In genomic region chr1:80240017-80240660, GRCm38 (mm10) we compare ENCODE assay signal across 9 mouse cellular contexts. TPM values are rescaled to one million over a fixed set of nuclear protein-coding genes. Genes with fewer than 3 reads are reported as not detected.
DNase-seq lines count a peak whose midpoint lies in the region; ATAC-seq lines count a peak whose summit lies in the region.
"Had no signal": no experiment of that assay in that cellular context is flagged by ENCODE, and none has a peak within 500 bp of the region (broad histone marks: within the 10 kb centered on the region; RNA-seq: fewer than 3 reads in every experiment).

No protein-coding gene starts in this region.

- no peaks in the 10 kb centered on the region for H3K9me3 ChIP-seq in kidney, embryonic 14.5 days (ENCODE audit: control insufficient read depth, low read length)
- no peaks in the 10 kb centered on the region for H3K9me3 ChIP-seq in embryonic facial prominence, embryonic 12.5 days
- no peaks in the 10 kb centered on the region for H3K9me3 ChIP-seq in neural tube, embryonic 12.5 days

- DNase-seq in kidney, postnatal 10 days = no peak
- peak; percentile 36 for DNase-seq in R1 (ENCODE audit: low read depth, low spot score)
- DNase-seq in cerebellum, adult 8-10 months = no peak
- DNase-seq: heart, postnatal 14 days; lung, embryonic 14.5 days had no signal

- H3K27ac ChIP-seq in kidney, embryonic 14.5 days (ENCODE audit: low read depth, low read length) = no peak overlapping the region
- H3K27ac ChIP-seq in embryonic facial prominence, embryonic 12.5 days = no peak overlapping the region
- H3K27ac ChIP-seq in neural tube, embryonic 12.5 days = no peak overlapping the region

- no peaks in the 10 kb centered on the region for H3K27me3 ChIP-seq in kidney, embryonic 14.5 days (ENCODE audit: control insufficient read depth, insufficient read depth, low read length)
- H3K27me3 ChIP-seq in embryonic facial prominence, embryonic 12.5 days = no peaks in the 10 kb centered on the region
- H3K27me3 ChIP-seq in neural tube, embryonic 12.5 days (replicated peaks) = no peaks in the 10 kb centered on the region

- H3K4me1 ChIP-seq in kidney, embryonic 14.5 days (ENCODE audit: control insufficient read depth, insufficient read depth, low read length) = peaks cover 5% of the 10 kb centered on the region; the same call in 1 of the 2 replicates
- H3K4me1 ChIP-seq in embryonic facial prominence, embryonic 12.5 days = no peaks in the 10 kb centered on the region
- 0 out of 2 replicates have a peak, but pooled peaks cover 12% of the 10 kb centered on the region for H3K4me1 ChIP-seq in neural tube, embryonic 12.5 days

- H3K36me3 ChIP-seq in kidney, embryonic 14.5 days (ENCODE audit: control insufficient read depth, insufficient read depth, low read length) = no peaks in the 10 kb centered on the region
- no peaks in the 10 kb centered on the region for H3K36me3 ChIP-seq in embryonic facial prominence, embryonic 12.5 days
- no peaks in the 10 kb centered on the region for H3K36me3 ChIP-seq in neural tube, embryonic 12.5 days

- WGBS in kidney, embryonic 14.5 days = 23% methylated on average over 12 of the region's 12 CpGs
- 28% methylated on average over 12 of the region's 12 CpGs for WGBS in embryonic facial prominence, embryonic 12.5 days
- WGBS in neural tube, embryonic 12.5 days = 29% methylated on average over 12 of the region's 12 CpGs

- H3K9ac ChIP-seq in kidney, embryonic 14.5 days (ENCODE audit: low read depth, low read length) = no peak overlapping the region
- H3K9ac ChIP-seq in embryonic facial prominence, embryonic 12.5 days = no peak overlapping the region
- H3K9ac ChIP-seq in neural tube, embryonic 12.5 days = no peak overlapping the region
- H3K9ac ChIP-seq: lung, embryonic 14.5 days had no signal

- no peak overlapping the region for H3K4me2 ChIP-seq in kidney, embryonic 14.5 days (replicated peaks; ENCODE audit: low read depth, low read length)
- 0 out of 2 replicates have a peak overlapping the region, but pooled peaks have one; percentile 7 for H3K4me2 ChIP-seq in embryonic facial prominence, embryonic 12.5 days (replicated peaks)
- no peak overlapping the region for H3K4me2 ChIP-seq in neural tube, embryonic 12.5 days (replicated peaks)
- H3K4me2 ChIP-seq: lung, embryonic 14.5 days had no signal

- ATAC-seq in kidney, embryonic 14.5 days (ENCODE audit: low FRiP score, low TSS enrichment) = peak; percentile 60
- ATAC-seq in embryonic facial prominence, embryonic 12.5 days (ENCODE audit: insufficient number of reproducible peaks, insufficient read depth, low FRiP score, low TSS enrichment) = no peak
- ATAC-seq in neural tube, embryonic 12.5 days (ENCODE audit: low FRiP score, low read depth) = peak; percentile 71; the same call in 1 of the 2 replicates
- ATAC-seq in monocyte, adult 5-6 weeks (replicated peaks; ENCODE audit: insufficient number of reproducible peaks, low FRiP score, low TSS enrichment, poor library complexity, severe bottlenecking) = no peak

- no peak overlapping the region for H3K4me3 ChIP-seq in kidney, embryonic 14.5 days (ENCODE audit: low read length)
- no peak overlapping the region for H3K4me3 ChIP-seq in embryonic facial prominence, embryonic 12.5 days
- no peak overlapping the region for H3K4me3 ChIP-seq in neural tube, embryonic 12.5 days

RNA-seq across cellular contexts. Expression of gene Fam124b, which starts 21.9 kb away (rescaled TPM):
- 0.84 and 1.0 TPM in 2 replicates for polyA plus RNA-seq in kidney, embryonic 14.5 days (2014; fragmentation: Nextera tagmentation; extraction: Ambion mirVana)
- 0.70 and 0.77 TPM in 2 replicates for polyA plus RNA-seq in embryonic facial prominence, embryonic 12.5 days (2016; fragmentation: Nextera tagmentation; extraction: Ambion mirVana)
- 0.72 and 0.95 TPM in 2 replicates for polyA plus RNA-seq in neural tube, embryonic 12.5 days (2016; fragmentation: Nextera tagmentation; extraction: Ambion mirVana)
- 0.53 to 1.2 TPM in 2 of 3 replicates, not detected in the other for total RNA-seq in monocyte, adult 5-6 weeks (2017)

Comparison
In these comparisons a context has a peak if more than half of its experiments do, and no peak if none do; other contexts are left out.
1. ATAC-seq: peak in kidney, embryonic 14.5 days (single experiment) and neural tube, embryonic 12.5 days (single experiment); none in embryonic facial prominence, embryonic 12.5 days (single experiment) and monocyte, adult 5-6 weeks (single experiment).